Mouse (Mus musculus): ENCODE measurements around the gene Gm26741. TPM values are rescaled to one million over a fixed set of nuclear protein-coding genes. Genes with fewer than 3 reads are reported as not detected.
"Not testable (repeated sequence)": the region's sequence is repeated elsewhere in the genome, so short reads cannot be mapped to it uniquely, and the experiment has no call there.

Gene Gm26741
- polyA plus RNA-seq (2012): not detected in 2 replicates

GRCm38 (mm10) chr10:52358467-52358866, at the start of gene Gm26741:
Gene Gm26741 (plus strand): TSS chr10:52358767.
- TF ChIP-seq GATA1 (IDR thresholded peaks at IDR 0.05; ENCODE audit: low read length): no peak
- no peak for TF ChIP-seq TAL1 (IDR thresholded peaks at IDR 0.05; ENCODE audit: low read length)
- peaks cover 11% of the 10 kb centered on the region for H3K36me3 ChIP-seq (ENCODE audit: control insufficient read depth)
- H3K4me3 ChIP-seq (replicated peaks): no peak within 1 kb of the TSS
- H3K4me1 ChIP-seq (ENCODE audit: control insufficient read depth): 0 out of 2 replicates have a peak, but pooled peaks cover 1% of the 10 kb centered on the region
- H3K27me3 ChIP-seq (ENCODE audit: control insufficient read depth): no peaks in the 10 kb centered on the region
- H3K9me3 ChIP-seq (ENCODE audit: control insufficient read depth, low read length): no peaks in the 10 kb centered on the region

DNA sequence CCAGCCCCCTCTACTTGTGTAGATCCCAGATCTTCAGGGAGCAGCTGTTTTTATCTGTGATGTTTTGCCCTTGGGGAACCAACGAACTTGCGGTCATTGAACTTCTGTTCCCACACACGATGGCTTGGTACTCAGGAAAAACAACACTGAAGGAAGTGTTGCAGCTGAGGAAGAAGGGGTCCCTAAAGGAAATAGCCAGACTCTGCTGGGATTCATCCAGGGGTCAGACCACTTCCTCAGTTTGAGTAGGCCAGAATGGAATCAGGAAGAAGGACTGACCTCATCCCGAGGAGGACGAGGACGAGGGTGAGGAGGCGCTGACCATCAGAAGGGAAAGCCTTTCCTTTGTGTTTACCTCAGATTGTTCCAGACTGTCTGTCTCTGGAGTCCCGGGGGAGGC, 49.4 kb upstream of the Gm26741 start:
- Histone ChIP-seq H3K9me3 (ENCODE audit: control insufficient read depth, low read length) (no peaks in the 10 kb centered on the region), H3K4me1 (ENCODE audit: control insufficient read depth) (no peaks in the 10 kb centered on the region), H3K4me3 (replicated peaks) (no peak overlapping the region), H3K27me3 (ENCODE audit: control insufficient read depth) (no peaks in the 10 kb centered on the region), H3K36me3 (ENCODE audit: control insufficient read depth) (no peaks in the 10 kb centered on the region; the same call in 1 of the 2 replicates)
- no peak for TF ChIP-seq GATA1 (IDR thresholded peaks at IDR 0.05; ENCODE audit: low read length)
- TF ChIP-seq TAL1 (IDR thresholded peaks at IDR 0.05; ENCODE audit: low read length): no peak

DNA sequence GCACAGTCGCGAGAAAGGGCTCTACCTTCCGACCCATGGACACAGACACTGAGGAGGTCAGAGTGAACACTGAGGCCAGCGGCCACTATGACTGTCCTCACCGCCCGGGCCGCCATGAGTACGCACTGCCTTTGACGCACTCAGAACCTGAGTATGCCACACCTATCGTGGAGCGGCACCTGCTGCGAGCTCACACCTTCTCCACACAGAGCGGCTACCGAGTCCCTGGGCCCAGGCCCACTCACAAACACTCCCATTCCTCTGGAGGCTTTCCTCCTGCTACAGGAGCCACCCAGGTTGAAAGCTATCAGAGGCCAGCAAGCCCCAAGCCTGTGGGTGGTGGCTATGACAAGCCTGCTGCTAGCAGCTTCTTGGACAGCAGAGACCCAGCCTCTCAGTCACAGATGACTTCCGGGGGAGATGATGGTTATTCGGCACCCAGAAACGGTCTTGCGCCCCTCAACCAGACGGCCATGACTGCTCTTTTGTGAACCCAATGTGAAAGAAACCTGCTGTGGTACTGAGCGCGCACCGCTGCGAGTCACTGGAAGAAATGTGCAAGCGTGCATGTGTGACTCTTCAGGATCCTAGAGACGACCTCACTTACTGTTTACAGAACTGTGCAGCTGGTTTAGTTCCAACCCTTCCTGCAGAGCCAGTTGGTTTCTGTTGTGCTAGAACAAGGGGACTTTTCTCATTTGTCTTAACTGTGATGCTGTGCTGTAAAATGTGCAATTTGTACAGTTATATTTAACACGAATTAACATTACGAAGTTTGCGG, 38.9 kb upstream of the Gm26741 start:
- H3K4me1 ChIP-seq (ENCODE audit: control insufficient read depth): no peaks in the 10 kb centered on the region
- H3K27me3 ChIP-seq (ENCODE audit: control insufficient read depth): no peaks in the 10 kb centered on the region
- TF ChIP-seq TAL1 (IDR thresholded peaks at IDR 0.05; ENCODE audit: low read length): no peak
- no peak for TF ChIP-seq GATA1 (IDR thresholded peaks at IDR 0.05; ENCODE audit: low read length)
- no peaks in the 10 kb centered on the region for H3K9me3 ChIP-seq (ENCODE audit: control insufficient read depth, low read length)
- no peak overlapping the region for H3K4me3 ChIP-seq (replicated peaks)
- H3K36me3 ChIP-seq (ENCODE audit: control insufficient read depth): peaks cover 4% of the 10 kb centered on the region; the same call in 1 of the 2 replicates

- Histone ChIP-seq H3K4me1 (ENCODE audit: control insufficient read depth) (no peaks in the 10 kb centered on the region), H3K9me3 (ENCODE audit: control insufficient read depth, low read length) (no peaks in the 10 kb centered on the region), H3K27me3 (ENCODE audit: control insufficient read depth) (no peaks in the 10 kb centered on the region), H3K4me3 (replicated peaks) (no peak overlapping the region), H3K36me3 (ENCODE audit: control insufficient read depth) (peaks cover 4% of the 10 kb centered on the region; the same call in 1 of the 2 replicates)
- no peak for TF ChIP-seq GATA1 (IDR thresholded peaks at IDR 0.05; ENCODE audit: low read length)
- TF ChIP-seq TAL1 (IDR thresholded peaks at IDR 0.05; ENCODE audit: low read length): no peak
Observed at GRCm38 (mm10) chr10:52321918-52322317, 36.6 kb upstream of the Gm26741 start.

DNA sequence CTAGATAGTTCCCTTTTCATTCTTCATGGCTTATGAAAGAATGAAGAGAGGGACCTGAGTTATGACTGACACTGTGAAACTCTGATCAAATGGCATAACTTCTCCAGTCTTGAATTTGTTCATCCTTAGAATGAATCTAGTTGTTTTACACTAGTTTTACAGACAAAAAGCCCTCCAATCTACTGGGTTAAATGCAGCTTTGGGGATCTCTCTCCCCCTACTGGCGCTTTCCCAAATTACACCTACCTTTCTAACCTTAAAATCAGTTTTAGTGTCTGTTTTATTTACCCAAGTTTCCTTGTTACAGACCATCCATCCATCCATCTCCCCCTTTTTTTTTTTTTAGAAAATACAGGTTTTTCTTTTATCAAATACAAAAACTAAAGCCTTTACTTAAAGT, 27.6 kb upstream of the Gm26741 start:
- H3K4me3 ChIP-seq (replicated peaks): no peak overlapping the region
- H3K9me3 ChIP-seq (ENCODE audit: control insufficient read depth, low read length): no peaks in the 10 kb centered on the region
- H3K27me3 ChIP-seq (ENCODE audit: control insufficient read depth): no peaks in the 10 kb centered on the region
- peaks cover 3% of the 10 kb centered on the region for H3K36me3 ChIP-seq (ENCODE audit: control insufficient read depth)
- H3K4me1 ChIP-seq (ENCODE audit: control insufficient read depth): no peaks in the 10 kb centered on the region
- TF ChIP-seq GATA1 (IDR thresholded peaks at IDR 0.05; ENCODE audit: low read length): no peak
- no peak for TF ChIP-seq TAL1 (IDR thresholded peaks at IDR 0.05; ENCODE audit: low read length)

DNA sequence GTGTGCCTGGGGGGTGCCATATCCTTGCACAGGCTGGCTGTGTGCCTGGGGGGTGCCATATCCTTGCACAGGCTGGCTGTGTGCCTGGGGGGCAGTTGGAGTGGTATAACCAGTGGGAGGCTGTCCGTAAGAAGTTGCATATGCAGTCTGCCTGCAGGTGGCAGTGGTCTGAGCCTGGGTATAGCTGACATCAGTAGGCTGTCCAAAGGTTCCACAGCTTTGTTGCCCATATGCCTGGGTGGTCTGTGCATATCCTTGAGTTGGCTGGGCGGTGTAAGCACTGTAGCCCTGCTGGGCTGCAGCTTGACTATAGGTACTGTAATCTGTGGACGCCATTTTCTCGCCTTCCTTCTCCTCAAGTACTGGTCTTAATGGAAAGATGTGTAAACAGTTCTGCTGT, 15.2 kb upstream of the Gm26741 start:
- not testable (repeated sequence) for H3K4me1 ChIP-seq (ENCODE audit: control insufficient read depth); H3K9me3 ChIP-seq (ENCODE audit: control insufficient read depth, low read length); H3K4me3 ChIP-seq (replicated peaks); H3K27me3 ChIP-seq (ENCODE audit: control insufficient read depth)
- peaks cover 54% of the 10 kb centered on the region for H3K36me3 ChIP-seq (ENCODE audit: control insufficient read depth)

GRCm38 (mm10) chr10:52353184-52353583, 5.4 kb upstream of the Gm26741 start:
- H3K9me3 ChIP-seq (ENCODE audit: control insufficient read depth, low read length): no peaks in the 10 kb centered on the region
- TF ChIP-seq GATA1 (IDR thresholded peaks at IDR 0.05; ENCODE audit: low read length) (no peak), TAL1 (IDR thresholded peaks at IDR 0.05; ENCODE audit: low read length) (no peak)
- peaks cover 37% of the 10 kb centered on the region for H3K36me3 ChIP-seq (ENCODE audit: control insufficient read depth)
- no peaks in the 10 kb centered on the region for H3K27me3 ChIP-seq (ENCODE audit: control insufficient read depth)
- no peaks in the 10 kb centered on the region for H3K4me1 ChIP-seq (ENCODE audit: control insufficient read depth)
- H3K4me3 ChIP-seq (replicated peaks): no peak overlapping the region

GRCm38 (mm10) chr10:52360241-52360735, 1.7 kb downstream of the Gm26741 start:
- H3K27me3 ChIP-seq (ENCODE audit: control insufficient read depth): no peaks in the 10 kb centered on the region
- no peaks in the 10 kb centered on the region for H3K9me3 ChIP-seq (ENCODE audit: control insufficient read depth, low read length)
- TF ChIP-seq TAL1 (IDR thresholded peaks at IDR 0.05; ENCODE audit: low read length) (no peak), GATA1 (IDR thresholded peaks at IDR 0.05; ENCODE audit: low read length) (no peak)
- 0 out of 2 replicates have a peak, but pooled peaks cover 1% of the 10 kb centered on the region for H3K4me1 ChIP-seq (ENCODE audit: control insufficient read depth)
- H3K4me3 ChIP-seq (replicated peaks): no peak overlapping the region
- H3K36me3 ChIP-seq (ENCODE audit: control insufficient read depth): peaks cover 7% of the 10 kb centered on the region

GRCm38 (mm10) chr10:52360862-52361609, 2.5 kb downstream of the Gm26741 start:
- Histone ChIP-seq H3K4me1 (ENCODE audit: control insufficient read depth) (0 out of 2 replicates have a peak, but pooled peaks cover 1% of the 10 kb centered on the region), H3K36me3 (ENCODE audit: control insufficient read depth) (peaks cover 6% of the 10 kb centered on the region), H3K4me3 (replicated peaks) (no peak overlapping the region), H3K27me3 (ENCODE audit: control insufficient read depth) (no peaks in the 10 kb centered on the region), H3K9me3 (ENCODE audit: control insufficient read depth, low read length) (no peaks in the 10 kb centered on the region)
- TF ChIP-seq TAL1 (IDR thresholded peaks at IDR 0.05; ENCODE audit: low read length) (no peak), GATA1 (IDR thresholded peaks at IDR 0.05; ENCODE audit: low read length) (no peak)

Measured in erythroblast, embryonic 14.5 days (primary cell).